ENCODE assay signal across 16 mouse cellular contexts in the genomic region with DNA sequence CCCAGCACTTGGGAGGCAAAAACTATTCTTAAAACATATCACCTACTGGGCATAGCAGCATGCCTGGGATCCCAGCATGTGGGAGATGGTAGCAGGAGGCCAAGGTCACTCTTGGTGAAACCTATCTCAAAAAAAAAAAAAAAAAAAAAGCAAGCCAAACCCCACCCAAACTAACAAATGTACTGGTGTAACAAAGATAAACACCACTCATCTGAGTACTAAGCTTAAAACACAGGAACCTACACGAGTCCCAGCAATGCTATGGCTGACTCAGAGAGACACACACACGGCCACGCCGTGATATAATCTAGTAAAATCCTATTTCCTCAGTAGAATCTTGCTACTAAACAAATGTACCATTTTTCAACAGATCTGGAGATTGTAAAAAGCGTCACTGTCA.
"Had no signal": no experiment of that assay in that cellular context is flagged by ENCODE, and none has a peak within 500 bp of the region (broad histone marks: within the 10 kb centered on the region; RNA-seq: fewer than 3 reads in every experiment).

No protein-coding gene starts in this region.

- H3K4me2 ChIP-seq: kidney, embryonic 15.5 days; limb, embryonic 13.5 days; liver, embryonic 13.5 days; lung, embryonic 14.5 days; midbrain, embryonic 11.5 days had no signal

- DNase-seq: kidney, adult 8-10 months; kidney, postnatal 10 days; kidney, postnatal 4 days; liver; liver, embryonic 13.5 days; lung, embryonic 14.5 days; midbrain, embryonic 14.5 days; thymus, adult 18-20 months; thymus, postnatal 36 days had no signal

- H3K27me3 ChIP-seq: kidney, embryonic 15.5 days; limb, embryonic 13.5 days; liver, embryonic 13.5 days; megakaryocyte, embryonic 14.5 days had no signal

- H3K4me1 ChIP-seq: kidney, embryonic 15.5 days; limb, embryonic 10.5 days; limb, embryonic 13.5 days had no signal

- ATAC-seq: lung, postnatal 0 days had no signal

- H3K4me3 ChIP-seq: kidney, embryonic 15.5 days; limb, embryonic 10.5 days; limb, embryonic 13.5 days; liver, embryonic 13.5 days; megakaryocyte, embryonic 14.5 days had no signal

- H3K9ac ChIP-seq: kidney, embryonic 15.5 days; limb, embryonic 13.5 days; liver, embryonic 13.5 days; lung, embryonic 14.5 days had no signal

- H3K27ac ChIP-seq: kidney, embryonic 15.5 days; limb, embryonic 10.5 days; limb, embryonic 13.5 days; liver, embryonic 13.5 days; macrophage had no signal

- H3K9me3 ChIP-seq: kidney, embryonic 15.5 days; limb, embryonic 10.5 days; limb, embryonic 13.5 days; liver, embryonic 13.5 days; megakaryocyte, embryonic 14.5 days had no signal
